Mouse (Mus musculus) right cerebral cortex, postnatal 36 days (tissue): Measurements from ENCODE around the gene Akap9.
A peak's percentile ranks its signal among the peaks of the same experiment; 100 is the strongest.
"Not testable (repeated sequence)": the region's sequence is repeated elsewhere in the genome, so short reads cannot be mapped to it uniquely, and the experiment has no call there.

Experiments used
- DNase-seq, 2 experiments: peaks; one replicate each; pipeline ENCODE4 v3.0.0; 2022; ENCODE audit warnings: low spot score in 2 of 2, mixed read lengths in 1 of 2

The Akap9 gene

DNA sequence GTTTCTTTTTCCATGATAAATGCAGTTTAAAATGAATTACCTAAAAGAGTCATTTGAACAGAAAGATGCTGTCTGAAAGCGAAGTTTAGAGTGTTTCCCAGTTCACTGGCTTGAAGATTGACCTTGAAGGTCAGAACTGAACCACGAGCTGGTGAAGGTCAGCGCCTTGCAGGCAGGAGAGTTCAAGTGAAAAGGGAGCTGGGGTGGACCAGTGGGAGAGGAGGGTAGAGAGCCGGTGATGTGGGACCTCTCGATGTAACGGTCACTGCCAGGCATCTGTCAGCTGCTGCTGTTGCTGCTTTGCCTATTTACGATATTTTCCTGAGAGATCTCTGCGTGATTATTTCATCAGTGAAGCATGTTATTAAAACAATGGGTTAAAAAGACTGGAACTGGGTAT is 111.5 kb downstream of the Akap9 start:
- no peak for DNase-seq

DNA sequence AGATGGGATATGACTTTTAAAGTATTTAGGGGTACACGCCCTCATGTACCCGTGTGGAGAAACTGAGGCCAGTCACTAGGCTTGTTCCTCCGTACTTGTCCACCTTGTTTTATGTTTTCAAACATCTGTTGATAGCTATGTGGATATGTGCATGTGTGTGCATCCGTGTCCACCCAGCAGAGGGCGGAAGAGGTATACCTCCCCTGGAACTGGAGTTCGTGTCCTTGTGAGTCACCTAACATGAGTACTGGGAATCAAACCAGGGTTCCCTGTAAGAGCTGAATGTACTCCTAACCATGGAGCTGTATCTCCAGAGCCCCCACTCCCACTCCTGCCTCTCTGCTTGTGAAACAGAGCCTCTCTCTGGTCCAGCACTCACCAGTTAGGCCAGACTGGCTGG is 112.5 kb downstream of the Akap9 start:
- DNase-seq: no peak

- no peak for DNase-seq
Observed at GRCm38 (mm10) chr5:4040922-4041321, 113.1 kb downstream of the Akap9 start.

DNA sequence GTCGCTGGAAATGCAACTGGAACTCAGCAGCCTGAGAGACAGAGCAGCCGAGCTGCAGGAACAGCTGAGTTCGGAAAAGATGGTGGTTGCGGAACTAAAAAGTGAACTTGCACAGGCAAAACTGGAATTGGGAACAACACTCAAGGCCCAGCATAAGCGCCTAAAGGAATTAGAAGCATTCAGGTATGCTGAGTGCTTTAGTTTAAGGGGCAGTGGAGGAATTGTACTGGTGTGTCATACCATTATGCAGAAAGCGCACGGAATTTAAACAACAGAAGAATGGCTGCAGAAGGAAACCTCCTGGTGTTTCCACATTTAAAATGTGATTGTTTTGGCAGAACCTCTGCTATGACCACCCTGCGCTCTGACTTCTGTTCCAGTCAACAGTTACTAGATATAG is 132.5 kb downstream of the Akap9 start:
- DNase-seq: no peak

GRCm38 (mm10) chr5:4066476-4067115 is 138.7 kb downstream of the Akap9 start:
- no peak for DNase-seq

DNA sequence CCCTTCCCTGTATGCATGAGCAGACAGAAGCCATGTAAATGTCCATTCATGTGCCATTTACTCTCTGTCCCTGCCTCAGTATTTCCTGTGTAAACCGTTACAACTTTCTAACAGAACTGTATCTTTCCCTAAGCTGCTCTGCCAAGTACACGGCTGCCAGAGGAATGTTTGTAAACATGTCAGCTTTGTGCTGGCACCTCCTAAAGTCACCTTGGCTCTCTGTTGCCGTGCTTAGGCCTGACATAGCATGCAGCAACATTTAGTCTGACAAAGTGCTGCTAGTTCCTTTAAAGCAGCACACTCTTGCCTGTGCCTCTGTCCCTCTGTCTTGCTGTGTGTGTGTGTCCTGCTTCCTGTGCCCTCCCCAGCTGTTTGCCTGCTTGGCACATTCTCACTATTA is 139.3 kb downstream of the Akap9 start:
- no peak for DNase-seq

- no peak for DNase-seq
Observed at GRCm38 (mm10) chr5:4079086-4079485, 151.2 kb downstream of the Akap9 start.

GRCm38 (mm10) chr5:4080861-4081260 is 153.0 kb downstream of the Akap9 start:
- no peak for DNase-seq

DNA sequence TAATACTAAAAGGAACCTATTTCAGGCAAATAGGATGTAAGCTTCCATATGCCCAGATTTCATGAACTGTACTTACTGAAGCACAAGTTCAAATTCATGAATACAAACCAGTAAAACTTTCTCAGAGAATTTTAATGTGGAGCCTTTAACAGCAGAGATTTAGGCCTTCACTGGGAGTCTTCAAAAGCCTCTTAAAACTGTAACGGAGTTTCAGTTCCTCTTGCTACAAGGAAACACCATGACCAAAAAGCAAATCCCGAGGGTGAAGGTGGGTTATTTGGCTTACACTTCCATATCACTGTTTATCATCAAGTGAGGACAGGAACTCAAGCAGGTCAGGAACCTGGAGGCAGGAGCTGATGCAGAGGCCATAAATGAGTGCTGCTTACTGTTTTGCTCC is 153.7 kb downstream of the Akap9 start:
- no peak for DNase-seq

DNA sequence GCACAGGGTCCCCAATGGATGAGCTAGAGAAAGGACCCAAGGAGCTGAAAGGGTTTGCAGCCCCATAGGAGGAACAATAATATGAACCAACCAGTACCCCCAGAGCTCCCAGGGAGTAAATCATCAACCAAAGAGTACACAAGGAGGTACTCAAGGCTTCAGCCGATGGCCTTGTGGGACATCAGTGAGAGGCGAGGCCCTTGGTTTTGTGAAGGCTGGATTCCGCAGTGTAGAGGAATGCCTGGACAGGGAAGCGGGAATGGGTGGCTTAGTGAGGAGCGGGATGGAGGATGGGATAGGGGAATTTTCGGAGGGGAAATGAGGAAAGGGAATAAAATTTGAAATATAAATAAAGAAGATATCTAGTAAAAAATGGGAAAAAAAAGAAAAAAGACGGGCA is 157.1 kb downstream of the Akap9 start:
- DNase-seq: no peak

- DNase-seq: no peak
Observed at GRCm38 (mm10) chr5:4086309-4086708, 158.5 kb downstream of the Akap9 start.

DNA sequence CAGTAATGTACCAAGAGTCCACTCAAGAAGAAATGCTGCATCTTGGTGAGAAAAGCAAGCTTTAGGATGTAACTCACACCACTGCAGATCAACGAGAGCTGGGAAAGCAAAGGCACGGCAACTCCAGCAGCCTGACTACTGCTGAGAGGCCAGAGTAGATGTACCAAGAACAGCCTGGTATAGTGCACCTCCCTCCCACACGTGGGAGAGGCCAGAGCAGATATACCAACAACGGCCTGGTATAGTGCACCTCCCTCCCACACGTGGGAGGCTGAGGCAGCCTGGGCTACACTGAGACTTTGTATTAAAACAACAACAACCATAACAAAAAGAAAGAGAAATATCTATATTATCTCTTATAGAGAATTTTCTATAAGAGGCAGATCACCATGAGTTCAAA is 160.3 kb downstream of the Akap9 start:
- no peak for DNase-seq

DNA sequence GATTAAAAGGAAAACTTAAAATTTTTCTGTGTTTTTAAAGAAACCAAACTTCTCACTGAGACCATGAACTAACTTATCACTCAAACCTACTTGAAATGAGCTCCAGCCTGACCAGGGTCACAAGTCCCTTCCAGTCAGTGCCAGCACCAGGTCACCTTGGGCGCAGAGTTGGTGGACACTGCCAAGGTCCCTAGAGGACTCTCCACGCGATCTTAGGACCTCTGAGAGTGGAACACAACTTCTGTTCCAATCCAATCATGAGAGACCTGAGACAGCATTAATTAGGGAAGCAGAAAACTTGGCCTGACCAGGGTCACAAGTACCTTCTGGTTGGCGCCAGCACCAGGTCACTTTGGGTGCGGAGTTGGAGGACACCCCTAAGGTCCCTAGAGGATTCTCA is 166.6 kb downstream of the Akap9 start:
- DNase-seq: no peak

- DNase-seq: no peak
Observed at GRCm38 (mm10) chr5:4101031-4101430, 173.2 kb downstream of the Akap9 start.

DNA sequence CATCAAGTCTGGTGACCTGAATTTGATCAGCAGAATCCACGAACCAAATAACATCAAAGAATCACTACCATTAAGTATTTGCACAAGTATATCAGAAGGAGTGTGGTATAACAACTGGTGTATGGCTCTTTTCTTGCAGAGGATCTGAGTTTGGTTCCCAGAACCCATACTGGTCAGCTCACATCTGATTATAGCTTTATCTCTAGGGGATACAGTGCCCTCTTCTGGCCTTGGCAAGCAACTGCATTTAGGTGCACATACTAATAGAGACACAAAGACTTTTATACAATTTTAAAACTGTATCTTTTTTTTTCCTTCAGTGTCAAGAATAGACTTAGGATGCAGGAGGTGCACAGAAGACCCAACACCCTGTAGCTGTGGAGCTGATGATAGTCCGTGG is 173.9 kb downstream of the Akap9 start:
- no peak for DNase-seq

DNA sequence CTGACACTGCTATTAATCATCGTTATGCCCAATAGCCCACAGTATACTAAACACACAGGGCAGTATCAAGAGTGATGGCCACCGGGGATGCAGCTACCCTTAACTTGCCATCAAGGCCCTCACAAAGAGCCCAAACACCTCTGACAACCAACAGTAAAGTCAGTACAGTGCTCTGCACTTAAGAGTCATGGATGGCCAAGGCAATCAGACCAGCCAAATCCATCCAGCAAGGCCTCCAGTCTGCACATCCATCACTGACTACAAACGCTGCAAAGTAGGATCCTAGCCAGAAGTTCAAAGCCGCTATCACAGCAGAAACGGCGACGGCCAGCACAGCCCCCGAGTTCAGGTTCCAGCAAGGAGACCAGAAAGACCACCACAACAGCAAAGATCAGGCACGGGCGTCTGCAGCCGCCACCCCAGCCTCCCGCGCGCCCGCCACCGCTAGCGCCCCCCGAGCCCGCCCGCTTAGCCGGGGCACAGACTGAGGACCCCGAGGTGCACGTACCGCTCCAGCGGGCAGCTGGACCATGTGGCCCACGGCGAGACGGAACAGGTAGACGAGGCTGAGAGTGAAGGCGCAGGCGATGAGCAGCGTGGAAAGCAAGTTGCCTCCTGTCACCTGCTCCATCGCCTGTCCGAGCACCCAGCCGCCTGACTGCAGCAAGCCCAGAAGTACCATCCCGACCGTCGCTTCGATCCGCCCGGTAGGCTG is 175.9 kb downstream of the Akap9 start:
- DNase-seq: no peak

DNA sequence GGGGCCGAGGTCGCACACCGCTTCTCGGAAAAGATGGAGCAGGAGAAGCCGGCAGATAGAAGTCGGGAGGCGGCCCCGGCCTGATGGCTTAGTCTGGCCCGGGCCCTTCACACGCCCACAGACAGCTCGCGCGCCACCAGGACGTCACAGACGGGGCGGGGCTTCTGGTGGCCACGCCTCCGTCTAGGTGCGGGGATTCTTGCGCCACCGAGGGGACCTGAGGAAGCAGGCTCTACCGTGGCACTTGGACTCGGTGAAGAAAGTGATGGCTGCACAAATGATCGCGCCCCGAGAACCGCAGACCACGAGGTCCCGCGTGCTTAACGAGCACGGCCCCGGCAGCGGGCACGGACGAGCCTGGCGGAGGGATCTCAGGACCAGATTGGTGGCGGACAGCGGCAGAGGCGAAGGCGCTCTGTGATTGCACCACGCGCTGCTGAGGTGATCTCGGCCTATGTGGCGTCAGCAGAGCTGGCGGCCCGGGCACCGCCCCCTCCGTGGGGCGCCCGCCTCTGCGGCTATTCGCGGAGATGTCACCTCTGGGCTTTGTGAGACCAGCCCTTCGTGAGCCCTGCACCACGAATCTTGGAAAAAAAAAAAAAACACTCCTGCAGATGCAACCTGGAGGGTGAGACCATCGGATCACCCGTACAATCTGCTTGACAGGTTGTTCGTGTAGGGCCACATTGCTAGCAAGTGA is 176.6 kb downstream of the Akap9 start, which contains the start of gene Cyp51:
Cyp51 (minus strand) TSS at position 406 of the 700 bp plus-strand sequence.
- DNase-seq: peak; percentile 88 to 92

- DNase-seq: no peak
Observed at GRCm38 (mm10) chr5:4105651-4106186, 177.9 kb downstream of the Akap9 start.

- not testable (repeated sequence) for DNase-seq
Observed at GRCm38 (mm10) chr5:4107056-4107455, 179.2 kb downstream of the Akap9 start.

- DNase-seq: no peak
Observed at GRCm38 (mm10) chr5:4112570-4113098, 184.8 kb downstream of the Akap9 start.
